Mouse (Mus musculus) left cerebral cortex, adult 11 months (tissue): ENCODE results near the gene Jade3.

Experiments used
- DNase-seq: peaks from one replicate; pipeline ENCODE4 v3.0.0; 2022; ENCODE audit warnings: low spot score

The Jade3 gene

GRCm38 (mm10) chrX:20548011-20548879, 122.8 kb downstream of the Jade3 start:
- peak; percentile 1 for DNase-seq

DNA sequence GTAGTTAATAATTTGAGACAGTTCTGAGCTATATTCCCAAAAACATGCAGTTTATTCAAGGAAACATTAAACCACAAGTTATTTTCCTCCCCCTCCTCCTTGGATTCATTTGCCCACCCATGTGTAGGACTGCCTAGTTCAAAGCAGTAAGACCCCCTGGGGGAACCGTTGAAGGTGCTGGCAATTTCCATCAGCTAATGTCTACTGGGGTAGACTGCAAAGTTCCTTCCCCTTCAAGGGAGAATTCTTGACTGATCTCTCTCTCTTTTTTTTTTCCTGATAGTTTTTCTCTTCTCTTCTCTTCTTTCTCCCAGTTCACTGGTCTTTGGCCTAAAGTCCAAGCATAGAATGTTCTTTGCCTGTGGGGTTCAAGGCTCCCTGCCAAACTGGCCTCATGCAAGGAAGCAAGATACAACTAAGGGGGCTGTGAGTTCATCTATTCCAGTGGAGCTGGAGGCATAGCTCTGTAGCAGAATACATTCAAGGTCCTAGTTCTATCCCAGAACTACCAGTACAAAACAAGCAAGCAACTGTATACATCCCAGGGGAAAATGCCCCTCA, 123.5 kb downstream of the Jade3 start:
- DNase-seq: no peak

GRCm38 (mm10) chrX:20549532-20549931, 124.0 kb downstream of the Jade3 start, which contains the start of gene Rgn:
Gene Rgn, plus strand, starts transcription at chrX:20549787.
- DNase-seq: no peak

GRCm38 (mm10) chrX:20552199-20552598, 126.7 kb downstream of the Jade3 start:
- DNase-seq: no peak

- DNase-seq: no peak
These were observed 136.4 kb downstream of the Jade3 start for GRCm38 (mm10) chrX:20561846-20562245.

- no peak for DNase-seq
These were observed 138.5 kb downstream of the Jade3 start for GRCm38 (mm10) chrX:20563941-20564340.
